Mouse (Mus musculus) gastrocnemius, postnatal 10 days (tissue): ENCODE measurements around the gene Wdr11. TPM values are rescaled to one million over a fixed set of nuclear protein-coding genes. Genes with fewer than 3 reads are reported as not detected.

Source experiments
- DNase-seq: peaks from one replicate; pipeline ENCODE4 v3.0.0; 2021; ENCODE audit warnings: mixed read lengths
- total RNA-seq, 2 experiments: library from RNA; stranded (reverse); gene quantifications; 2 replicates each; pipeline ENCODE4 v1.2.3; 2021

Gene Wdr11
- total RNA-seq, 2 experiments from 2014 or later, result 17.7 to 21.6 TPM

- DNase-seq, result no peak
Measured at GRCm38 (mm10) chr7:129682525-129682924, 90.9 kb downstream of the Wdr11 start.

GRCm38 (mm10) chr7:129685326-129685725 is 93.7 kb downstream of the Wdr11 start:
- DNase-seq, result no peak
